Mouse (Mus musculus): ENCODE data around the gene Hmga1b. TPM values are rescaled to one million over a fixed set of nuclear protein-coding genes. Genes with fewer than 3 reads are reported as not detected.
"Not testable (repeated sequence)": the region's sequence is repeated elsewhere in the genome, so short reads cannot be mapped to it uniquely, and the experiment has no call there.

Gene Hmga1b
- polyA plus RNA-seq, 1 experiment from 2014 or later: 5.4 TPM

DNA sequence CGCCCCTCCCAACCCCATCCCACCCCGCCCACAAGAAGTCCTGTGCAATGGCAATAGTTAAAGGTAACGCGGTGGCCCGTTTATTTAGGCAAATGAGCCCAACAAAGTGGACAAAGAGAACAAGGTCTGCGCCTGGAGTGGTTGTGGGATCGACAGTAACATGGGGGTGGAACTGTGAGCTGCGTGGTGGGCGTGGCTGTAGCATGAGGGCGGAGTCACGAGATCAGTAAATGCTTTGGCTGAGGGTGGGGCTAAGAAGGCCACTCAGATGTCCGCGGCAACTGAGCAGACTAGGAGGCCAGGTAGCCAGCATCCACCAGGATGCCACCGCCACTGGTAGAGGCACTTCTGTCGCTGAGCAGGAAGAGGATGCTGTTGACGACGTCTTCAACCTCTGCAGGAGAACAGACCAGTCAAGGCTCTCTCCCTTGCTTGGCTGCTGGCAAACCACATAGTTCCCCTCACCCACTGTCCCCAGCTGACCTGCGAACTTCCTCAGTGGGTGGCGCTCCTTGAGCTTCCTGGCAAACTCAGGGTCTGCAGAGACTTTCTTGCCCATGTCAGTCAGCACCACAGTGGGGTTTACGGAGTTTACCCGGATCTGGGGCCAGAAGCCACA is 33.1 kb upstream of the Hmga1b start:
- peak overlapping the region; percentile 27 for H3K4me2 ChIP-seq (replicated peaks; ENCODE audit: low read depth, low read length)
- H3K27me3 ChIP-seq (ENCODE audit: control insufficient read depth, insufficient read depth, low read length); H3K9ac ChIP-seq (replicated peaks; ENCODE audit: low read depth, low read length); H3K9me3 ChIP-seq (ENCODE audit: control insufficient read depth, low read depth, low read length); H3K27ac ChIP-seq (ENCODE audit: low read length); H3K4me3 ChIP-seq (ENCODE audit: low read depth, low read length); H3K4me1 ChIP-seq (ENCODE audit: control insufficient read depth, insufficient read depth, low read length); H3K36me3 ChIP-seq (ENCODE audit: control insufficient read depth, insufficient read depth, low read length): not testable (repeated sequence)
- 2% methylated on average over 18 of the region's 21 CpGs for WGBS
- ATAC-seq (ENCODE audit: insufficient number of reproducible peaks, insufficient read depth, low FRiP score, low read depth): peak; percentile 43; the same call in 1 of the 2 replicates

DNA sequence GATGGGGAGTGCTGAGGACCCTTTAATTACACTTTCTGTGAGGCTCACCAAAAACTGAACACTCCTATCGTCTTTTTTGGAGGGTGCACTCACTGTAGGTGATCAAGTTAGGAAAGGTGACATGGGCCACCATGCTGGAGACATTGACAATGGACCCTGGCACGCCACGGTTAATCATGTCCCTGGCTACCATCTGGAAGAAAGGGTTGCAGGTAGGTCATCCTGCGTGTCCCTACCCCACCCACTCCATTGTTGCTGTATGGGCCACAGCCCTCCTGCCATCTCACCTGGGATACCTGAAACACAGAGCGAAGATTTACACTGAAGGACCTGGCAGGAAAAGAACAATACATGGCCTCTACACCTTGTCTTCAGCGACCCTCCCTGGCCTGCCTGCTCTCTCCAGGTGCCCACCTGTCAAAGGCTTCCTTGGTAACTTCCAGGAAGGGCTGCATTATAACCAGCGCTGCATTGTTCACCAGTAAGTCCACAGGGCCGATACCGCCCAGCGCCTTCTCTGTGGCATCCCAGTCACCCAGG is 32.2 kb upstream of the Hmga1b start:
- no peak for ATAC-seq (ENCODE audit: insufficient number of reproducible peaks, insufficient read depth, low FRiP score, low read depth)
- no peaks in the 10 kb centered on the region for H3K36me3 ChIP-seq (ENCODE audit: control insufficient read depth, insufficient read depth, low read length)
- H3K9ac ChIP-seq (replicated peaks; ENCODE audit: low read depth, low read length): no peak overlapping the region
- no peaks in the 10 kb centered on the region; the same call in 1 of the 2 replicates for H3K4me1 ChIP-seq (ENCODE audit: control insufficient read depth, insufficient read depth, low read length)
- H3K4me3 ChIP-seq (ENCODE audit: low read depth, low read length): no peak overlapping the region
- H3K4me2 ChIP-seq (replicated peaks; ENCODE audit: low read depth, low read length): no peak overlapping the region
- 85% methylated on average over 10 of the region's 10 CpGs for WGBS
- no peaks in the 10 kb centered on the region for H3K9me3 ChIP-seq (ENCODE audit: control insufficient read depth, low read depth, low read length)
- no peaks in the 10 kb centered on the region for H3K27me3 ChIP-seq (ENCODE audit: control insufficient read depth, insufficient read depth, low read length)
- H3K27ac ChIP-seq (ENCODE audit: low read length): no peak overlapping the region

DNA sequence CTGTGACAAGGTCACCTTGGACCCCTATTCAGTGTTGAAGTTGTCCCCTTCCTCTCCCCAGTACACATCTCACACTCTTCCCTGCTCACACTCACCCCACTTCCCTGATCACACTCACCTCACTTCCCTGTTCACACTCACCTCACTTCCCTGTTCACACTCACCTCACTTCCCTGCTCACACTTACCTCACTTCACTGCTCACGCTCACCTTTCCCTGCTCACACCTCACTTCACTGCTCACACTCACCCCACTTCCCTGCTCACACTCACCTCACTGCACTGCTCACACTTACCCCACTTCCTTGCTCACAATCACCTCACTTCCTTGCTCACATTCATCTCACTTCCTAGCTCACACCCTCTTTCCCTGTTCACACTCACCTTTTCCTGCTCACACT is 31.2 kb upstream of the Hmga1b start:
- no peak overlapping the region for H3K27ac ChIP-seq (ENCODE audit: low read length)
- no peak overlapping the region for H3K4me2 ChIP-seq (replicated peaks; ENCODE audit: low read depth, low read length)
- no peaks in the 10 kb centered on the region for H3K27me3 ChIP-seq (ENCODE audit: control insufficient read depth, insufficient read depth, low read length)
- no peak for ATAC-seq (ENCODE audit: insufficient number of reproducible peaks, insufficient read depth, low FRiP score, low read depth)
- H3K4me1 ChIP-seq (ENCODE audit: control insufficient read depth, insufficient read depth, low read length): no peaks in the 10 kb centered on the region; the same call in 1 of the 2 replicates
- H3K4me3 ChIP-seq (ENCODE audit: low read depth, low read length): no peak overlapping the region
- no peak overlapping the region for H3K9ac ChIP-seq (replicated peaks; ENCODE audit: low read depth, low read length)
- 92% methylated on average over 1 of the region's 1 CpGs for WGBS
- no peaks in the 10 kb centered on the region for H3K36me3 ChIP-seq (ENCODE audit: control insufficient read depth, insufficient read depth, low read length)
- H3K9me3 ChIP-seq (ENCODE audit: control insufficient read depth, low read depth, low read length): no peaks in the 10 kb centered on the region

DNA sequence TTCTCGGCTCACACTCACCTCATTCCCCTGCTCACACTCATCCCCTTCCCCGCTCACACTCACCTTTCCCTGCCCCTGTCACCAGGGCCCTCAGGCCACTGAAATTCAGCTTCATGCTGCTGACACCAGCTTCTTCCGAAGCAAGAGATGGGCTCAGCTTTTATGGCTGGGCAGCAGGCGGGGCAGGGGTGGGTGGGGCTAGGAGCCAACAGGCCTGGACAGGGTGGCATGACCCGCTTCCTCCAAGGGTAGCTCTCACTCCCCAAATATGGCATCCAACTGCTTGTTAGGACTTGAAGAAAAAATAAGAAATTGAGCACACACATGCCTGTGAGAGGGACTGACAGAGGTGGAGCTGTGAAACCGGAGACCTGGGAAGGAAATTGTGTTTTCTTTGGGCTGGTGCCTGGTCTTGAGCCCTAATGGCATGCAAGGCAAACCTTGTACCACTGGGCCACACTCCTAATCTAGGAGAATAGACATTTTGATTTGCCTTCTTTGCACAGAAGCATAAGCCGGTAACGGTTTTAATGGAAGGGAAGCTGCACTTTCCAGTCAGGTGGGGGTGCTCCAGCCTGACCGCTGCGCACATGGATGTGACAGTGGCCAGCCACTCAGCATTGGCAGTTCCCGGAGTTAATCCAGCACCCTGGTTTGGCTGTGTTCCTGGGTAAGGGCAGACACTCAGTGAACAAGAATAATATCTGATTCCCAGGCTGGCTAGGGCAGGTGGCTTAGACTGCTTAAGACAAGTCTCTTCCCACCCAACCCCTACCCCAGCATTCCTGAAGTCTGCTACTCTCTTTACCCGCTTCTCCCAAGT is 30.5 kb upstream of the Hmga1b start, which contains the start of gene Cbr2:
Cbr2 (minus strand) TSS at position 257 of the 823 bp plus-strand sequence.
- H3K9me3 ChIP-seq (ENCODE audit: control insufficient read depth, low read depth, low read length): no peaks in the 10 kb centered on the region
- H3K9ac ChIP-seq (replicated peaks; ENCODE audit: low read depth, low read length): no peak within 1 kb of the TSS
- ATAC-seq (ENCODE audit: insufficient number of reproducible peaks, insufficient read depth, low FRiP score, low read depth): no peak
- H3K4me2 ChIP-seq (replicated peaks; ENCODE audit: low read depth, low read length): no peak within 1 kb of the TSS
- no peak within 1 kb of the TSS for H3K27ac ChIP-seq (ENCODE audit: low read length)
- H3K4me3 ChIP-seq (ENCODE audit: low read depth, low read length): no peak within 1 kb of the TSS
- no peaks in the 10 kb centered on the region for H3K36me3 ChIP-seq (ENCODE audit: control insufficient read depth, insufficient read depth, low read length)
- WGBS: 71% methylated on average over 12 of the region's 12 CpGs
- no peaks in the 10 kb centered on the region for H3K4me1 ChIP-seq (ENCODE audit: control insufficient read depth, insufficient read depth, low read length)
- no peaks in the 10 kb centered on the region for H3K27me3 ChIP-seq (ENCODE audit: control insufficient read depth, insufficient read depth, low read length)

DNA sequence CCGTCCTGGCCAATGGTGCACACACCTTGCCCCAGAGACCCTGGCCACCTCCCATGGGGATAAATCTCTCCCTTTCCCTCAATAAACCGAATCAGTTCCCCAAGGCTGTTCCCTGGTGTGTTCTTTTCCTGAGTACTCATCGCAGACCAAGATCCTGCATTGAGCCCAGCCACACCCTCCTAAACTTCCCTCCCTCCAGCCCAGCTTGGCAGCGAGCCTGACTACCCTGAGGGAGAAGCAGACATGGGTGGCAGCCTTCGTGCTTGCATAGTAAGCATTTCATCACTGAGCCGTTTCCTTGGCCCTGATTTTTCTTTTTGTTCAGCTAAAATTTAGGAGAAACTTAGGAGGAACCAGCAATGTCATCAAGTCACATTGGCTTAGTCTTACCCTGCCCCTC is 29.1 kb upstream of the Hmga1b start:
- no peak overlapping the region for H3K4me3 ChIP-seq (ENCODE audit: low read depth, low read length)
- 49% methylated on average over 6 of the region's 6 CpGs for WGBS
- H3K36me3 ChIP-seq (ENCODE audit: control insufficient read depth, insufficient read depth, low read length): no peaks in the 10 kb centered on the region
- no peak overlapping the region for H3K4me2 ChIP-seq (replicated peaks; ENCODE audit: low read depth, low read length)
- H3K9ac ChIP-seq (replicated peaks; ENCODE audit: low read depth, low read length): no peak overlapping the region
- H3K27me3 ChIP-seq (ENCODE audit: control insufficient read depth, insufficient read depth, low read length): no peaks in the 10 kb centered on the region
- H3K4me1 ChIP-seq (ENCODE audit: control insufficient read depth, insufficient read depth, low read length): no peaks in the 10 kb centered on the region
- no peak for ATAC-seq (ENCODE audit: insufficient number of reproducible peaks, insufficient read depth, low FRiP score, low read depth)
- no peak overlapping the region for H3K27ac ChIP-seq (ENCODE audit: low read length)
- no peaks in the 10 kb centered on the region for H3K9me3 ChIP-seq (ENCODE audit: control insufficient read depth, low read depth, low read length)

DNA sequence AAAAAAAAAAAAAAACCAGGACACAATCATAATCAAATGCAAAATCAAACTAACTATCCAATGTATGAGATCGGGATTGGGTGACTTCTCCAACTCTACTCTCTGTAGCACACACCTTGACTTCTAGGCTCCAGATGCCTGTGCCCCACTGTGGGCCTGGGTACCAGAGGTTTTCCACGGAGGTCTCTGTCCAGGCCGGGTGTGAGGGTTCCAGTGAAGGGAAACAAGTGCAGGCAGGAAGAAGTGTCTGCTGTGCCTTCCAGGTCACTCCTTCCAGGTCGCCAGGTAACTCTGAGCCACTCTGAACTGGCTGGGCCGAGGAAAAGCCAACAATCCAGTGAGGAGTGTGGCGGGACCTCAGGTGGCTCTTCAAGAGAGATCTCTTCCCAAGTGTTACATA is 26.2 kb upstream of the Hmga1b start:
- WGBS: 64% methylated on average over 6 of the region's 6 CpGs
- Histone ChIP-seq H3K4me2 (replicated peaks; ENCODE audit: low read depth, low read length) (no peak overlapping the region), H3K27me3 (ENCODE audit: control insufficient read depth, insufficient read depth, low read length) (no peaks in the 10 kb centered on the region), H3K9ac (replicated peaks; ENCODE audit: low read depth, low read length) (no peak overlapping the region), H3K4me3 (ENCODE audit: low read depth, low read length) (no peak overlapping the region), H3K4me1 (ENCODE audit: control insufficient read depth, insufficient read depth, low read length) (no peaks in the 10 kb centered on the region), H3K27ac (ENCODE audit: low read length) (no peak overlapping the region), H3K9me3 (ENCODE audit: control insufficient read depth, low read depth, low read length) (no peaks in the 10 kb centered on the region), H3K36me3 (ENCODE audit: control insufficient read depth, insufficient read depth, low read length) (no peaks in the 10 kb centered on the region)
- no peak for ATAC-seq (ENCODE audit: insufficient number of reproducible peaks, insufficient read depth, low FRiP score, low read depth)

DNA sequence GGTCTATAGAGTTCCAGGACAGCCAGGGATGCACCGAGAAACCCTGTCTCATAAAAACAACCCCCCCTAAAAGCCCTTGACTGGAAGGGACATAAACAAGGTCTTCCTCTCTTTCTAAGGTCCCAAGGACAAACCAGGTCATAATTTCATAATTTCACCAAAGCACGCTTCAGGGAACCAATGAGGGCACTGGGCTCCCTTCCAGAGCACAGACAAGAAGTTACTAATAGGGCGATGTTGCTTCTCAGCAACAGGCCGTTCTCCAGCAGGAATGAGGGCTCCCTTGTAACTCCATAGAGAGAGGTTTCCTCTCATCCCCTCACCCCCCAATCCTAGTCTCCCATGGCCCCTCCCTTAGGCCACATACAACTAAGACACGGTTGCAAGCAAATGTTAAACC is 21.6 kb upstream of the Hmga1b start:
- Histone ChIP-seq H3K36me3 (ENCODE audit: control insufficient read depth, insufficient read depth, low read length) (no peaks in the 10 kb centered on the region), H3K4me1 (ENCODE audit: control insufficient read depth, insufficient read depth, low read length) (no peaks in the 10 kb centered on the region), H3K27ac (ENCODE audit: low read length) (no peak overlapping the region), H3K9me3 (ENCODE audit: control insufficient read depth, low read depth, low read length) (no peaks in the 10 kb centered on the region), H3K4me2 (replicated peaks; ENCODE audit: low read depth, low read length) (no peak overlapping the region), H3K4me3 (ENCODE audit: low read depth, low read length) (no peak overlapping the region), H3K27me3 (ENCODE audit: control insufficient read depth, insufficient read depth, low read length) (no peaks in the 10 kb centered on the region), H3K9ac (replicated peaks; ENCODE audit: low read depth, low read length) (no peak overlapping the region)
- 93% methylated on average over 5 of the region's 5 CpGs for WGBS
- no peak for ATAC-seq (ENCODE audit: insufficient number of reproducible peaks, insufficient read depth, low FRiP score, low read depth)

DNA sequence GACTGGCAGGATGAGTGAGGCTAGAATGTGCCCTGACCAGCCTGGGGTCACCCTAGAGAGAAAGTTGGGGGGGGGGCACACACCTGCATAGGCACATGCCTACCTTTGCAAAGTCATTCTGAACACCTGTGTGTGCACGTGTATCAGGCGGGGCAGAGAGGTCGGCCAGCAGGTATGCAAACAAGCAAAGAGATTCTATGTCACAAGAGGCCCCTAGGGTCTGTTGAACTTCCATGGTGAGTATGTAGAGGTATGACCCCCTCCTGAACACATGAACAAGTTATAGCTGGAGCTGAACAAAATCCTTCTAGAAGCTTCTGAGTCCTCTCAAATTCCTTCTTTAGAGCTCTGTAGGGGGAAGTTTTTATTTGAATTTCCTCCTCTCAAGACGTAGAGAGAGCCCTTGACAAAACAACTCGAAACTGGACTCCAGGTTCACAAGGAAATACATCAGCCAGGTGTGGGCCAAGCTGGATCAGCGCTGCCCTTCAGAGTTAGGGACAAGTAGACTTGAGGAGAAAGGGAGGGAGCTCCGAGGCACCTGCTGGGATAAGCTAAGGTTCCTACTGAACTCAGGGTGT is 18.4 kb upstream of the Hmga1b start:
- H3K4me1 ChIP-seq (ENCODE audit: control insufficient read depth, insufficient read depth, low read length): no peaks in the 10 kb centered on the region
- H3K4me2 ChIP-seq (replicated peaks; ENCODE audit: low read depth, low read length): no peak overlapping the region
- H3K9ac ChIP-seq (replicated peaks; ENCODE audit: low read depth, low read length): no peak overlapping the region
- no peaks in the 10 kb centered on the region for H3K36me3 ChIP-seq (ENCODE audit: control insufficient read depth, insufficient read depth, low read length)
- 60% methylated on average over 7 of the region's 7 CpGs for WGBS
- ATAC-seq (ENCODE audit: insufficient number of reproducible peaks, insufficient read depth, low FRiP score, low read depth): no peak
- no peaks in the 10 kb centered on the region for H3K27me3 ChIP-seq (ENCODE audit: control insufficient read depth, insufficient read depth, low read length)
- no peak overlapping the region for H3K4me3 ChIP-seq (ENCODE audit: low read depth, low read length)
- no peaks in the 10 kb centered on the region for H3K9me3 ChIP-seq (ENCODE audit: control insufficient read depth, low read depth, low read length)
- H3K27ac ChIP-seq (ENCODE audit: low read length): no peak overlapping the region
